Comparison of ENCODE assay signal across 23 mouse cellular contexts in genomic region chr17:57153006-57153405, GRCm38 (mm10). TPM values are rescaled to one million over a fixed set of nuclear protein-coding genes. Genes with fewer than 3 reads are reported as not detected.
"Had no signal": no experiment of that assay in that cellular context is flagged by ENCODE, and none has a peak within 500 bp of the region (broad histone marks: within the 10 kb centered on the region; RNA-seq: fewer than 3 reads in every experiment).

No protein-coding gene starts in this region.

- H3K4me2 ChIP-seq: lung, embryonic 15.5 days; midbrain, embryonic 11.5 days; midbrain, embryonic 13.5 days; midbrain, embryonic 15.5 days; neural tube, embryonic 12.5 days; stomach, embryonic 15.5 days had no signal

- H3K36me3 ChIP-seq: lung, embryonic 15.5 days; midbrain, embryonic 13.5 days; midbrain, embryonic 15.5 days; neural tube, embryonic 12.5 days; stomach, embryonic 15.5 days had no signal

- H3K9ac ChIP-seq: liver, postnatal 0 days; lung, embryonic 15.5 days; midbrain, embryonic 13.5 days; midbrain, embryonic 15.5 days; neural tube, embryonic 12.5 days; stomach, embryonic 15.5 days had no signal

- H3K4me3 ChIP-seq: lung, embryonic 15.5 days; megakaryocyte, embryonic 14.5 days; midbrain, embryonic 13.5 days; midbrain, embryonic 15.5 days; neural tube, embryonic 12.5 days; stomach, embryonic 15.5 days had no signal

- DNase-seq: liver, postnatal 0 days; lung, adult 2 months; lung, postnatal 14 days; lung, postnatal 36 days; right cerebral cortex, postnatal 14 days; thymus, adult 2 months; thymus, postnatal 25 days; thymus, postnatal 4 days had no signal

- H3K27ac ChIP-seq: lung, embryonic 15.5 days; macrophage; midbrain, embryonic 13.5 days; midbrain, embryonic 15.5 days; neural tube, embryonic 12.5 days; stomach, embryonic 15.5 days; stomach, postnatal 0 days had no signal

- H3K9me3 ChIP-seq: lung, embryonic 15.5 days; midbrain, embryonic 13.5 days; midbrain, embryonic 15.5 days; neural tube, embryonic 12.5 days; stomach, embryonic 15.5 days had no signal

- ATAC-seq: liver, postnatal 0 days; lung, postnatal 0 days; midbrain, embryonic 15.5 days had no signal

RNA-seq across cellular contexts. Expression of gene Cd70, which starts 3.4 kb away (rescaled TPM):
- total RNA-seq: monocyte, adult 5-6 weeks; neutrophil, adult 5-6 weeks had no signal
- polyA plus RNA-seq: liver, postnatal 0 days; lung, adult 2 months; lung, embryonic 15.5 days; lung, postnatal 0 days; macrophage; neural tube, embryonic 12.5 days; testis, adult 2 months had no signal

RNA-seq across cellular contexts. Expression of gene Tnfsf14, which starts 41.0 kb away (rescaled TPM):
- total RNA-seq: midbrain, postnatal 0 days had no signal
- polyA plus RNA-seq: midbrain, embryonic 13.5 days; midbrain, embryonic 15.5 days; midbrain, postnatal 0 days; neural tube, embryonic 14.5 days; stomach, postnatal 0 days; testis, adult 2 months had no signal
